Mouse (Mus musculus): ENCODE data around the gene Sco1. TPM values are rescaled to one million over a fixed set of nuclear protein-coding genes. Genes with fewer than 3 reads are reported as not detected.
"Not testable (repeated sequence)": the region's sequence is repeated elsewhere in the genome, so short reads cannot be mapped to it uniquely, and the experiment has no call there.

Gene Sco1
- polyA plus RNA-seq, 1 experiment from 2014 or later: 15.0 TPM

DNA sequence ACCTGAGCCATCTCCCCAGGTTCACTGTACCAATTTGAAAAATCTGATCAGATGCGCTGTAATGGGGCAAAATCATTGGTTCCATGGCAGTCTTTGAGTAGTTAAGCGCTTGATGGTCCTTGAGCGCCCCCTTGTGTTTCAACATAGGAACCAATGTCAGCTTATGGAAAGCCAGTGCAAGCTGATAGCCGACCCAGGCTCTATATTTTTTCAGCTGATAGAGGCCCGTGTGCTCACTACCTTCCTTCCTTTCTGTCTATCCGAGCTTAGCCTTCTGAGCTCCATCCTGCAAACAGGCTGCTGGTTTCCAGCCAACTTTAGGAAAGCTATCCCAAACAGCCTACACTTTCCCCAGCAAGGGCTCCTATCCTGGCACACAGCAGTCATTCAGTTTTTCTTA is 33.0 kb downstream of the Sco1 start:
- H3K4me1 ChIP-seq (ENCODE audit: control insufficient read depth, insufficient read depth, low read length): peaks cover 6% of the 10 kb centered on the region; the same call in 1 of the 2 replicates
- H3K36me3 ChIP-seq (ENCODE audit: control insufficient read depth, insufficient read depth, low read length): no peaks in the 10 kb centered on the region
- H3K27ac ChIP-seq (ENCODE audit: low read length): no peak overlapping the region
- no peak overlapping the region; the same call in 1 of the 2 replicates for H3K9ac ChIP-seq (ENCODE audit: low read length)
- H3K9me3 ChIP-seq (replicated peaks; ENCODE audit: control insufficient read depth, low read length): no peaks in the 10 kb centered on the region
- H3K4me2 ChIP-seq (ENCODE audit: low read depth, low read length): no peak overlapping the region
- no peak overlapping the region for H3K4me3 ChIP-seq (replicated peaks; ENCODE audit: low read length)
- H3K27me3 ChIP-seq (ENCODE audit: control insufficient read depth, insufficient read depth, low read length): peaks cover 19% of the 10 kb centered on the region
- WGBS: 3% methylated on average over 6 of the region's 6 CpGs
- no peak for ATAC-seq (ENCODE audit: insufficient read depth, low FRiP score)

DNA sequence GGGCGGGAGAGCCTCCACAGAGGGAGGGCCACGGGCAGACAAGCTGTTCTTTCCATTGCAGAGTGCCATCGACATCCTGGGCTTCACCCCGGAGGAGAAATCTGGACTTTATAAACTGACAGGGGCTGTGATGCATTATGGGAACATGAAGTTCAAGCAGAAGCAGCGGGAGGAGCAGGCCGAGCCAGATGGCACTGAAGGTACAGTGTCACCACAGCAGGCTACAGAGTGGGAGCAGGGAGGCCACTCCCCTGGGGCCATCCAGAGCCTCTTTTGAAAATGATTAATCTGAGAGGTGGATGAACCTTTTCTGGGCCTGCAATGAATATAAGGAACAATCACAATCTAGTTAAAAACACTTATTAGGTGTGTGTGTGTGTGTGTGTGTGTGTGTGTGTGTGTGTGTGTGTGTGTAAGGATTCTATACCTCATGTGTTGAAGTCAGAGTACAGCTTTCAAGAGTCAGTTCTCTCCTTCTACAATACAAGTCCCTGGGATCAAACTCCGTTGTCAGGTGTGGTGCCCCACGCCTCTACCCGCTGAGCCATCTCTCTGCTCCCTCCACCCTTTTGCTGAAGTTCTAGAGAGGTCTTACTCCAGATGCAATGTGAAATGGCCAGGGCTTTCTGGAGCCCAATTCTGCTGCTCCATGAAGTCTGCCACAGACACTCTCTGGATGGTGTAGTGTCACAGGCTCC is 34.1 kb downstream of the Sco1 start:
- ATAC-seq (ENCODE audit: insufficient read depth, low FRiP score): no peak
- WGBS: 46% methylated on average over 9 of the region's 9 CpGs
- Histone ChIP-seq H3K27ac (ENCODE audit: low read length) (no peak overlapping the region), H3K9ac (ENCODE audit: low read length) (no peak overlapping the region), H3K4me2 (ENCODE audit: low read depth, low read length) (no peak overlapping the region), H3K9me3 (replicated peaks; ENCODE audit: control insufficient read depth, low read length) (no peaks in the 10 kb centered on the region), H3K4me3 (replicated peaks; ENCODE audit: low read length) (no peak overlapping the region), H3K27me3 (ENCODE audit: control insufficient read depth, insufficient read depth, low read length) (peaks cover 19% of the 10 kb centered on the region), H3K36me3 (ENCODE audit: control insufficient read depth, insufficient read depth, low read length) (no peaks in the 10 kb centered on the region), H3K4me1 (ENCODE audit: control insufficient read depth, insufficient read depth, low read length) (0 out of 2 replicates have a peak, but pooled peaks cover under 1% of the 10 kb centered on the region)

DNA sequence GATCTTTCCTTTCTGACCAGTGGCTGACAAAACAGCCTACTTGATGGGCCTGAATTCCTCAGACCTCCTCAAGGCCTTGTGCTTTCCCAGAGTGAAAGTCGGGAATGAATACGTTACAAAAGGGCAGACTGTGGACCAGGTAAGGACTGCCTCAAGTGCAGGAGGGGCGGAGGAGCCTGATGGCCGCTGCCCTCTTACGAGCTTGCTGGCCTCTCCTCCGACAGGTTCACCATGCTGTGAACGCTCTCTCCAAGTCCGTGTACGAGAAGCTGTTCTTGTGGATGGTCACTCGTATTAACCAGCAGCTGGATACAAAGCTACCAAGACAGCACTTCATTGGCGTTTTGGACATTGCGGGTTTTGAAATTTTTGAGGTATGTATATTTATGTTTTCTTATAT is 34.8 kb downstream of the Sco1 start:
- no peak for ATAC-seq (ENCODE audit: insufficient read depth, low FRiP score)
- H3K27me3 ChIP-seq (ENCODE audit: control insufficient read depth, insufficient read depth, low read length): peaks cover 19% of the 10 kb centered on the region
- H3K4me2 ChIP-seq (ENCODE audit: low read depth, low read length): no peak overlapping the region
- H3K9me3 ChIP-seq (replicated peaks; ENCODE audit: control insufficient read depth, low read length): no peaks in the 10 kb centered on the region
- 83% methylated on average over 12 of the region's 12 CpGs for WGBS
- no peak overlapping the region for H3K9ac ChIP-seq (ENCODE audit: low read length)
- no peaks in the 10 kb centered on the region for H3K4me1 ChIP-seq (ENCODE audit: control insufficient read depth, insufficient read depth, low read length)
- H3K27ac ChIP-seq (ENCODE audit: low read length): no peak overlapping the region
- no peaks in the 10 kb centered on the region for H3K36me3 ChIP-seq (ENCODE audit: control insufficient read depth, insufficient read depth, low read length)
- no peak overlapping the region for H3K4me3 ChIP-seq (replicated peaks; ENCODE audit: low read length)

DNA sequence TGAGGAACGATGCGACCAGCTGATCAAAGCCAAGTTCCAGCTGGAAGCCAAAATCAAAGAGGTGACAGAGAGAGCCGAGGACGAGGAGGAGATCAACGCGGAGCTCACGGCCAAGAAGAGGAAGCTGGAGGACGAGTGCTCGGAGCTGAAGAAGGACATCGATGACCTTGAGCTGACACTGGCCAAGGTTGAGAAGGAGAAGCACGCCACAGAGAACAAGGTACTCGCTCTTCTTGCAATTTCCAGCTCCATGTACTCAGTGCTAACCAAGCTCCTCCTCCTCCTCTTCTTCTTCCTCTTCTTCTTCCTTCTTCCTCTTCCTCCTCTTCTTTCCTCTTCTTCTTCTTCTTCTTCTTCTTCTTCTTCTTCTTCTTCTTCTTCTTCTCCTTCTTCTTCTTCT is 39.9 kb downstream of the Sco1 start:
- not testable (repeated sequence) for H3K27me3 ChIP-seq (ENCODE audit: control insufficient read depth, insufficient read depth, low read length); H3K9ac ChIP-seq (ENCODE audit: low read length); ATAC-seq (ENCODE audit: insufficient read depth, low FRiP score); H3K4me3 ChIP-seq (replicated peaks; ENCODE audit: low read length); H3K27ac ChIP-seq (ENCODE audit: low read length); H3K9me3 ChIP-seq (replicated peaks; ENCODE audit: control insufficient read depth, low read length); H3K4me2 ChIP-seq (ENCODE audit: low read depth, low read length); H3K36me3 ChIP-seq (ENCODE audit: control insufficient read depth, insufficient read depth, low read length); H3K4me1 ChIP-seq (ENCODE audit: control insufficient read depth, insufficient read depth, low read length)
- WGBS: 88% methylated on average over 12 of the region's 12 CpGs

DNA sequence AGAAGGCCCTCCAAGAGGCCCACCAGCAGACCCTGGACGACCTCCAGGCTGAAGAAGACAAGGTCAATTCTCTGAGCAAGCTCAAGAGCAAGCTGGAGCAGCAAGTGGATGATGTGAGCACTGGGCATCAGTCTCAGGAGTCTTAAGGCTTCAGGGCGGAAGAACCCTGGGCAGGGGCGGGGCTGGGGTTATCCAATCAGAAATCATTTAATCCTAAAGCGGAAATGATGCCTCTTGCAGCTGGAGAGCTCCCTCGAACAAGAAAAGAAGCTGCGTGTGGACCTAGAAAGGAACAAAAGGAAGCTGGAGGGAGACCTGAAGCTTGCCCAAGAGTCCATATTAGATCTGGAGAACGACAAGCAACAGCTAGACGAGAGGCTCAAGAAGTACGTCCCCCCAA is 40.7 kb downstream of the Sco1 start:
- H3K36me3 ChIP-seq (ENCODE audit: control insufficient read depth, insufficient read depth, low read length): no peaks in the 10 kb centered on the region
- H3K4me3 ChIP-seq (replicated peaks; ENCODE audit: low read length): no peak overlapping the region
- H3K9me3 ChIP-seq (replicated peaks; ENCODE audit: control insufficient read depth, low read length): no peaks in the 10 kb centered on the region
- peaks cover 4% of the 10 kb centered on the region; the same call in 1 of the 2 replicates for H3K27me3 ChIP-seq (ENCODE audit: control insufficient read depth, insufficient read depth, low read length)
- no peak overlapping the region for H3K27ac ChIP-seq (ENCODE audit: low read length)
- no peak overlapping the region for H3K9ac ChIP-seq (ENCODE audit: low read length)
- 76% methylated on average over 9 of the region's 9 CpGs for WGBS
- no peak for ATAC-seq (ENCODE audit: insufficient read depth, low FRiP score)
- no peak overlapping the region for H3K4me2 ChIP-seq (ENCODE audit: low read depth, low read length)
- H3K4me1 ChIP-seq (ENCODE audit: control insufficient read depth, insufficient read depth, low read length): no peaks in the 10 kb centered on the region

DNA sequence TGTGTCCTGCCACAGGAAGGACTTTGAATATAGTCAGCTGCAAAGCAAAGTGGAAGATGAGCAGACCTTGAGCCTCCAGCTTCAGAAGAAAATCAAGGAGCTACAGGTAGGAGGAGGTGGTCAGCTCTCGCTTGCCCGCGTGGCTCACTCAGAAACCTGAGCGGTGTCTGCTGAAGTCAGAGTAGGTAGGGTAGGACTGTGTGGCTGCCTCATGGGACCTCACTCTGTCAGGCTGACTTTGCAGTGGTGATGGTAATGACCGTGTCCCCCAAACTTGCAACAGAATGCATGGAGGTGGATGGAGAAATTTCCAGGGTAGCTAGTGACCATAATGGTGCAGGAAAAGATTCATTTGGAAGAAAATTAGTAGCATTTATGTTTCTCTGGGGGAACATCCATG is 41.2 kb downstream of the Sco1 start:
- 94% methylated on average over 5 of the region's 5 CpGs for WGBS
- Histone ChIP-seq H3K9me3 (replicated peaks; ENCODE audit: control insufficient read depth, low read length) (no peaks in the 10 kb centered on the region), H3K36me3 (ENCODE audit: control insufficient read depth, insufficient read depth, low read length) (no peaks in the 10 kb centered on the region), H3K27ac (ENCODE audit: low read length) (no peak overlapping the region), H3K4me3 (replicated peaks; ENCODE audit: low read length) (no peak overlapping the region), H3K27me3 (ENCODE audit: control insufficient read depth, insufficient read depth, low read length) (peaks cover 4% of the 10 kb centered on the region; the same call in 1 of the 2 replicates), H3K4me2 (ENCODE audit: low read depth, low read length) (no peak overlapping the region), H3K4me1 (ENCODE audit: control insufficient read depth, insufficient read depth, low read length) (no peaks in the 10 kb centered on the region), H3K9ac (ENCODE audit: low read length) (no peak overlapping the region)
- no peak for ATAC-seq (ENCODE audit: insufficient read depth, low FRiP score)

DNA sequence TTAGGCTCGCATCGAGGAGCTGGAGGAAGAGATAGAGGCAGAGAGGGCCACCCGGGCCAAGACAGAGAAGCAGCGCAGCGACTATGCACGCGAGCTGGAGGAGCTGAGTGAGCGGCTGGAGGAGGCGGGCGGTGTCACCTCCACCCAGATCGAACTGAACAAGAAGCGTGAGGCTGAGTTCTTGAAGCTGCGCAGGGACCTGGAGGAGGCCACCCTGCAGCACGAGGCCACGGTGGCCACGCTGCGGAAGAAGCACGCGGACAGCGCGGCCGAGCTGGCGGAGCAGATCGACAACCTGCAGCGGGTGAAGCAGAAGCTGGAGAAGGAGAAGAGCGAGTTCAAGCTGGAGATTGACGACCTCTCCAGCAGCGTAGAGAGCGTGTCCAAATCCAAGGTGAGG is 42.0 kb downstream of the Sco1 start:
- 69% methylated on average over 29 of the region's 29 CpGs for WGBS
- H3K36me3 ChIP-seq (ENCODE audit: control insufficient read depth, insufficient read depth, low read length): no peaks in the 10 kb centered on the region
- no peak overlapping the region for H3K27ac ChIP-seq (ENCODE audit: low read length)
- no peak overlapping the region for H3K9ac ChIP-seq (ENCODE audit: low read length)
- H3K27me3 ChIP-seq (ENCODE audit: control insufficient read depth, insufficient read depth, low read length): peaks cover 4% of the 10 kb centered on the region; the same call in 1 of the 2 replicates
- no peak overlapping the region for H3K4me2 ChIP-seq (ENCODE audit: low read depth, low read length)
- no peaks in the 10 kb centered on the region for H3K4me1 ChIP-seq (ENCODE audit: control insufficient read depth, insufficient read depth, low read length)
- no peak overlapping the region for H3K4me3 ChIP-seq (replicated peaks; ENCODE audit: low read length)
- H3K9me3 ChIP-seq (replicated peaks; ENCODE audit: control insufficient read depth, low read length): no peaks in the 10 kb centered on the region
- ATAC-seq (ENCODE audit: insufficient read depth, low FRiP score): no peak

DNA sequence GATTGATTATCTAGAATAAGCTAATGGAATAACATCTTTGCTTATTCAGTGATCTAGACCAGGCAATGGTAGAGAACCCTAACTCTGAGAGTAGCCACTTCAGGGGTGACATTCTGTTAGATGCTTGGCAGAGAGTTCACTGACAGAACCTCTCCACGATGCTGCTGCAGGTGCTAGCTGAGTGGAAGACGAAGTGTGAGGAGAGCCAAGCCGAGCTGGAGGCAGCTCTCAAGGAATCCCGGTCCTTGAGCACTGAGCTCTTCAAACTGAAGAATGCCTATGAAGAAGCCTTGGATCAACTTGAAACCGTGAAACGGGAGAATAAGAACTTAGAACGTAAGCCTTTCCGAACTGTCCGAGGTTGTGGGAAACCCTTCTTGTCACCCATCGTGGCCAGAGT is 45.2 kb downstream of the Sco1 start:
- H3K4me1 ChIP-seq (ENCODE audit: control insufficient read depth, insufficient read depth, low read length): no peaks in the 10 kb centered on the region
- no peak overlapping the region for H3K27ac ChIP-seq (ENCODE audit: low read length)
- no peaks in the 10 kb centered on the region for H3K9me3 ChIP-seq (replicated peaks; ENCODE audit: control insufficient read depth, low read length)
- H3K36me3 ChIP-seq (ENCODE audit: control insufficient read depth, insufficient read depth, low read length): no peaks in the 10 kb centered on the region
- WGBS: 89% methylated on average over 10 of the region's 10 CpGs
- no peak overlapping the region for H3K9ac ChIP-seq (ENCODE audit: low read length)
- H3K4me2 ChIP-seq (ENCODE audit: low read depth, low read length): no peak overlapping the region
- H3K27me3 ChIP-seq (ENCODE audit: control insufficient read depth, insufficient read depth, low read length): peaks cover 4% of the 10 kb centered on the region; the same call in 1 of the 2 replicates
- no peak overlapping the region for H3K4me3 ChIP-seq (replicated peaks; ENCODE audit: low read length)
- no peak for ATAC-seq (ENCODE audit: insufficient read depth, low FRiP score)

DNA sequence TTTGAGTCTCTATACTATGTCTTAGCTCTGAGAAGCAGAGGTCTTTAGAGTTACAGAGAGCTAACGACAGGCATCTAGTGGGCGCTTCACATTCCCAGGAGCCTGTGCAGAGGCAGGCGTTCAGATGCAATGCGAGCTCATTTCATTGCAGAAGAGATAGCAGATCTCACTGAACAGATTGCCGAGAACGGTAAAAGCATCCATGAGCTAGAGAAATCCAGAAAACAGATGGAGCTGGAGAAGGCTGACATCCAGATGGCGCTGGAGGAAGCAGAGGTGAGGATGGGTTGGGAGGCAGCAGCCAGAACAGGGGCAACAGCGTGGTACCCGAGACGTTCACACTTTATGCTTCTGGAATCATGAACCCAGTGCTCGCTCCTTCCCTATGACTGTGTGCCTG is 46.0 kb downstream of the Sco1 start:
- Histone ChIP-seq H3K27ac (ENCODE audit: low read length) (no peak overlapping the region), H3K4me2 (ENCODE audit: low read depth, low read length) (no peak overlapping the region), H3K36me3 (ENCODE audit: control insufficient read depth, insufficient read depth, low read length) (no peaks in the 10 kb centered on the region), H3K9me3 (replicated peaks; ENCODE audit: control insufficient read depth, low read length) (no peaks in the 10 kb centered on the region), H3K4me1 (ENCODE audit: control insufficient read depth, insufficient read depth, low read length) (no peaks in the 10 kb centered on the region), H3K27me3 (ENCODE audit: control insufficient read depth, insufficient read depth, low read length) (peaks cover 2% of the 10 kb centered on the region; the same call in 1 of the 2 replicates), H3K9ac (ENCODE audit: low read length) (no peak overlapping the region), H3K4me3 (replicated peaks; ENCODE audit: low read length) (no peak overlapping the region)
- WGBS: 81% methylated on average over 11 of the region's 11 CpGs
- no peak for ATAC-seq (ENCODE audit: insufficient read depth, low FRiP score)

All from stomach, embryonic 16.5 days (tissue).